Mouse (Mus musculus) liver, embryonic 13.5 days (tissue): ENCODE data around the gene Ppcs. TPM values are rescaled to one million over a fixed set of nuclear protein-coding genes. Genes with fewer than 3 reads are reported as not detected.

Experiments
- ATAC-seq: fragments of 200-750 bp; cut with Nextera tagmentation; 2 replicates; pipeline ENCODE4 v1.8.0; 2017; ENCODE audit warnings: low read depth, mild to moderate bottlenecking, moderate number of reproducible peaks, moderate library complexity
- DNase-seq: peaks from one replicate; pipeline ENCODE4 v3.0.0; 2022
- H3K27ac ChIP-seq: fragments of 300-500 bp; sonication (generic); 2 replicates; pipeline ENCODE4 v1.5.1; 2015; ENCODE audit warnings: moderate library complexity, mild to moderate bottlenecking, inconsistent platforms
- H3K27me3 ChIP-seq: fragments of 300-500 bp; sonication (generic); 2 replicates; pipeline ENCODE4 v1.6.1; 2015; ENCODE audit warnings: mild to moderate bottlenecking, inconsistent platforms
- H3K36me3 ChIP-seq: fragments of 300-500 bp; sonication (generic); 2 replicates; pipeline ENCODE4 v1.6.1; 2015; ENCODE audit warnings: mild to moderate bottlenecking, inconsistent platforms
- H3K4me1 ChIP-seq: fragments of 300-500 bp; sonication (generic); replicated peaks from 2 replicates; pipeline ENCODE4 v1.6.1; 2015; ENCODE audit warnings: inconsistent platforms
- H3K4me2 ChIP-seq: fragments of 300-500 bp; sonication (generic); 2 replicates; pipeline ENCODE4 v1.6.1; 2015; ENCODE audit warnings: inconsistent platforms, mild to moderate bottlenecking, moderate library complexity
- H3K4me3 ChIP-seq: fragments of 300-500 bp; sonication (generic); replicated peaks from 2 replicates; pipeline ENCODE4 v1.5.1; 2015; ENCODE audit warnings: mild to moderate bottlenecking, inconsistent platforms
- H3K9ac ChIP-seq: fragments of 300-500 bp; sonication (generic); 2 replicates; pipeline ENCODE4 v1.6.1; 2015; ENCODE audit warnings: mild to moderate bottlenecking, inconsistent platforms
- H3K9me3 ChIP-seq: fragments of 300-500 bp; sonication (generic); replicated peaks from 2 replicates; pipeline ENCODE4 v1.6.1; 2016; ENCODE audit warnings: inconsistent platforms
- WGBS: fragments of 180-500 bp; shearing (Covaris S2); methylation state at CpG from one replicate; pipeline ENCODE4 v1.1.7; 2015; ENCODE audit not compliant: insufficient replicate concordance; 5-methylcytosine and 5-hydroxymethylcytosine counted together
- polyA plus RNA-seq: library from polyadenylated mRNA; unstranded; fragments of >200 nt; fragmentation: Nextera tagmentation; extraction: Ambion mirVana; gene quantifications from 2 replicates; pipeline ENCODE4 v1.2.1, GENCODE M21; 2015

The Ppcs gene
- polyA plus RNA-seq, 1 experiment from 2014 or later: 14.9 TPM

DNA sequence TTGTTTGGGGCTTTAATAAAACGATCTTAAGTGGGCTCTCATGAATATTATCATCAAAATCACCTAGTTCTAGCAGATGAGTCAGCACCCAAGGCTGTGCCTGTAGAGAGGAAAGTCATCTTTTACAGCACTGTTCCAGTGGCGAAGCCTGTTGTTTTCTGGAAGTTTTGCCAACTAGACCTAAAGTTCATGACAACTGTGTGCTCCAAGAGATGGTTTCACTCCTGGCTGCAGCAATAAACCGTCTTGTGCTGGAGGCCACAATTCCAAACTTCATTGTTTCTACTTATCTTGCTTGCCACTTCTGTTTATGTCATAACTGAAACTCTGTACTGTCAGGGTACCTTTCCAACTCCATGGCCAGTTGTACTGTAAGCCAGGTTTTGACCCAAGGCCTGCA is 5.0 kb downstream of the Ppcs start:
- Histone ChIP-seq H3K4me3 (no peak overlapping the region), H3K27me3 (peaks cover 29% of the 10 kb centered on the region), H3K27ac (peak overlapping the region; percentile 43; the same call in 1 of the 2 replicates), H3K4me2 (peak overlapping the region; percentile 26), H3K9ac (no peak overlapping the region), H3K36me3 (no peaks in the 10 kb centered on the region), H3K9me3 (no peaks in the 10 kb centered on the region), H3K4me1 (peaks cover 54% of the 10 kb centered on the region)
- ATAC-seq (no peak), DNase-seq (no peak)
- 52% methylated on average over 3 of the region's 3 CpGs for WGBS

DNA sequence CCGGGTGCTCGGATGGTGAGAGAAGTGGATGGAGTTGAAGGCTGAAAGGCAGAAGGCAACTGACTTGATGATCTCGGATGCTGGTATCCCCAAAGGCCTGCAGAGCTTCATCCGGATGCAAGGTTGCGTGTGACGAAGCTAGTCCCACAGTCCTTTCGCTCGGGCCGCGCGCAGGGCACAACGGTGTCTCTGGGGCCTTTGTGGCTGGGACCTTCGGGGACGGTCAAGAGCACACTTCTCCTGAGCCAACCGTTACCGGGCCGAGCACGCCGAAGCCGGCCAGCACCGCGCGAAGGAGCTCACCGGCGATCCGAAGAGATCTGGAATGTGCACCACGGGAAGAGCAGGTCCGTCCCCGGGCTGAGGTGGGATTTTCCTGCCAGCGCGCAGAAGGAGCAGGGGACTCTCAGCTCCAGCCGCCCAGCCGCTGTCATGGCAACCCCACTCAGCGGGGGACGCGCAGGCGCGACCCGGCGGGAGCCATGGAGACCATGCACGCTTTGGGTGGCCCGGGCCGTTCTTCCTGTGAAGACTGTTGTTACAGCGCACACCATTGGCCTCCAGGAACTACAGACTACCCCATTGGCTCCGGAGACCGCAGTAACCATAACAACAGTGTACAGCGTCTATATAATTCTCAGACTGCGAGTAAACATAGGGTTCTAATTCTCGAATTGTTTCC is 7.0 kb downstream of the Ppcs start, which contains the start of gene Ccdc30:
Gene Ccdc30 (minus strand): TSS at position 450 of the 682 bp plus-strand sequence.
- 2% methylated on average over 49 of the region's 49 CpGs for WGBS
- DNase-seq: peak; percentile 63
- peak within 1 kb of the TSS; percentile 50 for H3K9ac ChIP-seq
- ATAC-seq: peak; percentile 88
- H3K4me3 ChIP-seq: peak within 1 kb of the TSS; percentile 61
- peak within 1 kb of the TSS; percentile 79 for H3K4me2 ChIP-seq
- H3K27me3 ChIP-seq: peaks cover 41% of the 10 kb centered on the region
- no peak within 1 kb of the TSS for H3K27ac ChIP-seq
- peaks cover 40% of the 10 kb centered on the region for H3K4me1 ChIP-seq
- H3K9me3 ChIP-seq: no peaks in the 10 kb centered on the region
- H3K36me3 ChIP-seq: no peaks in the 10 kb centered on the region

DNA sequence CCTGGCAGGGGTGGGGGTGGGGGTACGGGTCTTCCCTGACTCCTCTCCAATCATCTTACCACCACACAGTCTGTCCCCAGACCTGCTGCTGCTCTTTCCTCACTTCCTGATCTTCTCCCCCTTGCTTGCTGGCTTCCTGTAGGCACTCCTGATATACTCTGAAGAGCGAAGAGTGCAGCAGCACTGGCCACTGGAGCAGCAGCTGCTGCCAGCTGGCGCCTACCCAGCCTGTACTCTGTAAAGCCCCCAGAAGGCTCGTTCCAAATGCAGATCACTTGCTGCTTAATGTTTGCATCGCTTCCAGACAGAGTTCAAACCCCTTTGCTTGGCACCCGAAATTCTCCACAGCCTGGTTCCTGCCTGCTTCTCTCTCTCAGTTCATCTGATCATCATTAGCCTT is 9.4 kb downstream of the Ppcs start:
- 38% methylated on average over 6 of the region's 6 CpGs for WGBS
- Histone ChIP-seq H3K4me2 (no peak overlapping the region), H3K27me3 (peaks cover 41% of the 10 kb centered on the region), H3K9me3 (peaks cover 2% of the 10 kb centered on the region; the same call in 1 of the 2 replicates), H3K4me1 (peaks cover 26% of the 10 kb centered on the region), H3K27ac (no peak overlapping the region), H3K4me3 (no peak overlapping the region), H3K9ac (no peak overlapping the region), H3K36me3 (no peaks in the 10 kb centered on the region)
- ATAC-seq: no peak
- DNase-seq: no peak

DNA sequence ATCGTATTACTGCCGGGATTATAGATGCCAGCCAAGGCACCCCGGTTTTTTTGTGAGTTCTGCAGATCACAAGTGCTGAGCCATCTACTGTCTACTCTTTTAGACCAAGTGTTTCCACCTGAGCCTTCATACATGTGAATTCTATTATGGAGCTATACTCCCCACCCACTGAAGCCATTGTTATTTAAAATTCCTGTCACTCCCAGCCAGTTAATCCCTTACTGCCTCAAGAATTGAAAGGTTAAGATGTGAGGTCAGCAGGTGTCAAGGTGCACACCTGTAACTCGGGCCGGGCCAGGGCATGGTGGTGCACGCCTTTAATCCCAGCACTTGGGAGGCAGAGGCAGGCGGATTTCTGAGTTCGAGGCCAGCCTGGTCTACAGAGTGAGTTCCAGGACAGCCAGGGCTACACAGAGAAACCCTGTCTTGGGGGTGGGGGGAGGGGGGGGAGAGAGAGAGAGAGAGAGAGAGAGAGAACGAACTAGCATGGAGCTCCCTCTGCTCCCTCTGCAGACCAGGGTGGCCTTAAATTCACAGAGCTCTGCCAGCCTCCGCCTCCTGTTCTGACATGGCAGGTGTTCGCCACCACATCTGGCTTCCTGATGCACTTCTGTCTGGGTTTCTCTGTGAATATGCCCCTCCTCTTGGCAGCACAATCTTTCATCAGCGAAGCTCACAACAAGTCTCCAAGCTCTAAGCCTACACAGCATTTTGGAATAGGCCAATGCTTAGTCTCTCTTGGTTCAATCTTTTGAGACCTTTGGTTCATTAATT is 10.2 kb downstream of the Ppcs start:
- Histone ChIP-seq H3K4me3 (no peak overlapping the region), H3K36me3 (no peaks in the 10 kb centered on the region), H3K9me3 (peaks cover 5% of the 10 kb centered on the region; the same call in 1 of the 2 replicates), H3K4me2 (no peak overlapping the region), H3K27ac (no peak overlapping the region), H3K27me3 (peaks cover 41% of the 10 kb centered on the region), H3K4me1 (peaks cover 19% of the 10 kb centered on the region), H3K9ac (no peak overlapping the region)
- no peak for ATAC-seq
- no peak for DNase-seq
- WGBS: 56% methylated on average over 12 of the region's 12 CpGs

DNA sequence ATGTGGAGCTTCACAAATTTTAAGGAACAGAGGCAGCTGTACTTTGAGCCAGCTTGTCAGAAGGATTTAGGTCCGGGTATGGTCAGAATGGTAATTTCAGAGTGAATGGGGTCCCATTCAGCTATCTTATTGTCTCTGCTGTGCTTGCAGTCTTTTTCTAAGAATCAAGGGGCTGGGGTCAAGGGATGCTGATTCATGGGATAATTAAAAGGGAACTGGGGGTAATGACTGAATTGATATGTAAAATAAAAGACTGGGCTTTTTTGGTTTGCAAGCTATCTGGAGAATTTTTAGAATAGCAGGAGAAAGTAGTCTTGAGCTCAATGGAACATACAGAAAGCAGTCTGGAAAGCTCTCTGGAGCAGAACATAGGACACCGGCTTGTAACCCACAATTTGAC is 18.8 kb downstream of the Ppcs start:
- 67% methylated on average over 2 of the region's 2 CpGs for WGBS
- DNase-seq (no peak), ATAC-seq (no peak)
- Histone ChIP-seq H3K27ac (no peak overlapping the region), H3K4me2 (no peak overlapping the region), H3K4me1 (no peaks in the 10 kb centered on the region), H3K9me3 (peaks cover 5% of the 10 kb centered on the region; the same call in 1 of the 2 replicates), H3K9ac (no peak overlapping the region), H3K36me3 (no peaks in the 10 kb centered on the region), H3K27me3 (no peaks in the 10 kb centered on the region), H3K4me3 (no peak overlapping the region)

DNA sequence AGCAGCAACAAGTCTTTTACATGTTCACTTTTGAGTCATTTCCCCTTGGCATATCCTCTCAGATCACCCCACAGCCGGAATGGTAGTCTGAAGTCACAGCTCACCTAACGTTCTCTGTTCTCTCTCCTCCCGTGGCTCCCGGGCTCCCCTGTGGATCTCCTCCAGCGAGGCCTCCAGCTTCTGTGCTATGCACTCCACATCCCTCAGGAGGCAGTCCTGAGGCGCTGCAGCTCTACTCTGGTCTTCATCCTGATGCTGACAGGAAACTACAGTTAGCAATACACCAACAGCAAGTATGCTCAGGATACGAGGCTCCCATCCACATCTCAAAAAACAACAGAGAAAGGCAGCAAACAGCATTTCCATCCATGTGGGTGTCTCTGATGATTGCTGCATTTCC is 21.3 kb downstream of the Ppcs start:
- ATAC-seq (no peak), DNase-seq (no peak)
- Histone ChIP-seq H3K9me3 (no peaks in the 10 kb centered on the region), H3K27me3 (no peaks in the 10 kb centered on the region), H3K9ac (no peak overlapping the region), H3K27ac (no peak overlapping the region), H3K4me3 (no peak overlapping the region), H3K4me1 (no peaks in the 10 kb centered on the region), H3K36me3 (no peaks in the 10 kb centered on the region), H3K4me2 (no peak overlapping the region)
- WGBS: 49% methylated on average over 7 of the region's 7 CpGs

DNA sequence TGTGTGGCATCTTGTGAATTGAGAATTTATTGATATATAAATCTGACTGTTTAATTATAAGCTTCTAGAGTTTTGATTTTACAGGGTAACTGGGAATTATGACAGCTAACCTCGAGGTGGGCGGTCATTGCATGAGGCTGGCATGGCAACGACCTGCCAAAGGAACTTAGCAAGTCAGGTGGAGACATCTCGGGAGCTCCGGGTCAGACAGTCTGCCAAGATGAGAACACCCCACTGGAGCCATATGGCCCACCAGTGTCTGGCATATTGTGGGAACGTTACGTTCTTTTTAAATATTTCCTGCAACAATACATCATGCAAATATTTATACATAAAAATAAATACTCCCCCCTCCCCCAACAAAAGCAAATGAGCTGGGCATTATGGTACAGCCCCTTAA is 23.5 kb downstream of the Ppcs start:
- H3K27ac ChIP-seq: no peak overlapping the region
- no peak overlapping the region for H3K4me3 ChIP-seq
- DNase-seq (no peak), ATAC-seq (no peak)
- no peak overlapping the region for H3K9ac ChIP-seq
- H3K27me3 ChIP-seq: no peaks in the 10 kb centered on the region
- WGBS: 72% methylated on average over 7 of the region's 7 CpGs
- no peak overlapping the region for H3K4me2 ChIP-seq
- no peaks in the 10 kb centered on the region for H3K9me3 ChIP-seq
- no peaks in the 10 kb centered on the region for H3K4me1 ChIP-seq
- no peaks in the 10 kb centered on the region for H3K36me3 ChIP-seq

DNA sequence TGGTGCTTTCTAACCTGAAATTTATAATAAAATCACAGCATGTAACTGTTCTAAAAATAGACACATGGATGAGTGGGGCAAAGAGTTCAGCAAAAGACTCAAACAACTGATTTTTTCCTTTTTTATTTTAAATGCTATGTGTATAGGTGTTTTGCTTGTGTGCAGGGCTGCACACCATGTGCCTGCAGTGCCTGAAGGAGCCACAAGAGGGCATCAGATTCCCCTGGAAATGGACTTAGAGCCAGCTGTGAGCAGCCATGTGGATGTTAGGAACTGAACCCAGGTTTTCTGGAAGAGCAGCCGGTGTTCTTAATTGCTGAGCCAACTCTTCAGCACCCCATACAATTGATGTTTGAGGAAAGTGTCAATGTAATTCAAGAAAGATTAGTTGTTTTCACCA is 31.9 kb downstream of the Ppcs start:
- Histone ChIP-seq H3K9me3 (no peaks in the 10 kb centered on the region), H3K4me3 (no peak overlapping the region), H3K27me3 (no peaks in the 10 kb centered on the region), H3K9ac (no peak overlapping the region), H3K4me1 (no peaks in the 10 kb centered on the region), H3K36me3 (no peaks in the 10 kb centered on the region), H3K4me2 (no peak overlapping the region), H3K27ac (no peak overlapping the region)
- peak; percentile 11 for DNase-seq
- 85% methylated on average over 1 of the region's 1 CpGs for WGBS
- ATAC-seq: no peak

DNA sequence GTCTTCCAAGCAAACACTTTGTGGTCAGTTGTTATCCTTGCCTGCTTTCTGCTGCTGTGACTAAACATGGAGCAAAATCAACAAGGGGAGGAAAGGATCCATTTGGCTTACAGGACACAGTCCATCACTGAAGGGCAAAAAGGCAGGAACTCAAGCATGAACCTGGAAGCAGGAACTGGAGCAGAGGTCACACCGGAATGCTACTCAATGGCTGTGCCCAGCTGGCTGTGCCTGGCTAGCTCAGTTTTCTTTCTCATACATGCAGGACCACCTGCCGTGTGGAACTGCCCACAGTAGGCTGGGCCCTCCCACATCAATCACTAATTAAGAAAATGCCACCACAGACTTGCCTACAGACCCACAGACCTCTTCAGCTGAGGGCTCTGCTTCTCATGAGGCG is 33.0 kb downstream of the Ppcs start:
- no peak overlapping the region for H3K4me2 ChIP-seq
- ATAC-seq (no peak), DNase-seq (no peak)
- WGBS: 59% methylated on average over 3 of the region's 3 CpGs
- no peaks in the 10 kb centered on the region for H3K36me3 ChIP-seq
- H3K9me3 ChIP-seq: no peaks in the 10 kb centered on the region
- no peak overlapping the region for H3K27ac ChIP-seq
- H3K4me1 ChIP-seq: no peaks in the 10 kb centered on the region
- H3K27me3 ChIP-seq: no peaks in the 10 kb centered on the region
- no peak overlapping the region for H3K9ac ChIP-seq
- H3K4me3 ChIP-seq: no peak overlapping the region

DNA sequence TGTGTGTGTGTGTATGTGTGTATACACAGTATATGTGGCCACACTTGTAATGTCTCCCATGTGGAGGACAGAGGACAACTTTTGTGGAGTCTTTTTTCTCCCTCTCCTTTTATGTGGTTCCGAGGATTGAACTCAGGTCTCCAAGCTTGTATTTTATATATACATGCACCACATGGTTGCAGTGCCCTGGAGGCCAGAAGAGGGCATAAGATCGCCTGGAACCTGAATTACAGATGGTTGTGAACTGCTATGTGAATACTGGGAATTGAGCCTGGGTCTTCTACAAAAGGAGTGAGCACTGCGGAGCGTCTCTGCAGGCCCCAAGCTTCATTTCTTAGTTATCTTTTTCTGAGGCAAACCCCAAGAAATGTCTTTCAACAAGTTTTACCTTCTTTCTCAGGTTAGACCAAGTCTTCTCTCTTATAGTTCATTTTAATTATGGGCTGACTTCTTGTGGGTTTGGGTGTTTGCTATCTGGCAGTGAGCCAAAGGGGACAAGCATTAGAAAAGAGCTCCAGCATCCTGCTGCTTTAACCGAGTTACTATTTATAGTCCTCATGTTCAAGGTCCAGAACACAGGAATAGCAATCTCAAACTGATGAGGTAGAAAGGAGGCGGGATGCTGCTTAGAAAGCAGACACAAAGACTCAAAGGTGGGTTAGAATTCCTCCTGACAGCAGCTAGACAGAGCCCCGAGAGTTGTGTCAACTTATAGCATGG is 40.6 kb downstream of the Ppcs start:
- 61% methylated on average over 7 of the region's 7 CpGs for WGBS
- Histone ChIP-seq H3K27ac (no peak overlapping the region), H3K27me3 (no peaks in the 10 kb centered on the region), H3K36me3 (no peaks in the 10 kb centered on the region), H3K4me1 (no peaks in the 10 kb centered on the region), H3K4me2 (no peak overlapping the region), H3K9me3 (no peaks in the 10 kb centered on the region), H3K4me3 (no peak overlapping the region), H3K9ac (no peak overlapping the region)
- ATAC-seq (no peak), DNase-seq (no peak)

DNA sequence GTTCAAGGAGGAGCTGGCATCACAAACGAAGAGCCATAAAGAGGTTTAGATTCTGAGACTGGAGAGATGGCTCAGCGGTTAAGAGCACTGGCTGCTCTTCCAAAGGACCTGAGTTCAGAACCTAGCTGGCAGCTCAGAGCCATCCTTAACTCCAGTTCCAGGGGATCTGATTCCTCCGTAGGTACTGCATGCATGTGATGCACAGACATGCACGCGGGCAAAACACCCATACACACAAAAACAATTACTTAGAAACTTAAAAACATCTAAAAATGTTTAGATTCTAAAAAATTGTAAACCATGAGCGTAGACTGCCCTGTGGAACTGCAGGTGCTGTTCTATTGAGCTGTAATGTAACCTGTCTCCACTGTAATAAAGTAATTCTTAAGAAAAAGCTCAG is 52.8 kb downstream of the Ppcs start:
- Histone ChIP-seq H3K4me2 (no peak overlapping the region), H3K9ac (no peak overlapping the region), H3K27me3 (no peaks in the 10 kb centered on the region), H3K9me3 (no peaks in the 10 kb centered on the region), H3K4me1 (no peaks in the 10 kb centered on the region), H3K27ac (no peak overlapping the region), H3K4me3 (no peak overlapping the region), H3K36me3 (no peaks in the 10 kb centered on the region)
- no peak for ATAC-seq
- DNase-seq: no peak
- 75% methylated on average over 6 of the region's 6 CpGs for WGBS
